Mouse (Mus musculus) cerebellum, adult 2 months (tissue): ENCODE measurements at regions not wholly inside any gene's neighbourhood (a gene's known extent, or its start where the extent isn't known, plus 50 kb on each side); places are given as distances from the start of the nearest gene placed in this dataset.

Experiments
- CTCF ChIP-seq: fragments of 200-500 bp; IDR thresholded peaks from 2 replicates; pipeline ENCODE4 v1.5.1; 2011; ENCODE audit warnings: low read depth, mild to moderate bottlenecking, control low read depth, low read length, moderate library complexity, borderline replicate concordance; ENCODE audit not compliant: insufficient read depth
- POLR2A ChIP-seq: fragments of 200-500 bp; IDR thresholded peaks from 2 replicates; pipeline ENCODE4 v1.6.1; 2011; ENCODE audit warnings: low read length, control low read depth, borderline replicate concordance; ENCODE audit not compliant: insufficient read depth

DNA sequence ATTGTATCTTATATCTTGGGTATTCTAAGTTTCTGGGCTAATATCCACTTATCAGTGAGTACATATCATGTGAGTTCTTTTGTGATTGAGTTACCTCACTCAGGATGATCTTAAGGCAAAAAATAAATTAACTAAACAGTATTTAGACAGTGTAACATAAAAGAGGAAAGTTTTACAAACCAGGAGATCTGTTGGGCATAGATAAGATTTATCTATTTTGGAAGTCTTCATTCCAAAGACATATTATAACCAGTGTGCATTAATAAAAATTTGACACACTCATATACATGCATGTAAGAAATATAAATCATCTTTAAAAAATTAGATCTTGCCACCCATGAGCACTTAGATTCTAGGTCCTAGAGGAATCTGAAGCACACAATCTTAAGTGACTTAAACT, 343.9 kb upstream of the Fam174a start:
- no peak for TF ChIP-seq CTCF
- TF ChIP-seq POLR2A, result no peak
